Mouse (Mus musculus) thymus, adult 2 months (tissue): ENCODE measurements around the gene Iqcn. TPM values are rescaled to one million over a fixed set of nuclear protein-coding genes. Genes with fewer than 3 reads are reported as not detected.

Experiments used
- DNase-seq: peaks from one replicate; pipeline ENCODE4 v3.0.0; 2021
- H3K27ac ChIP-seq: fragments of 200-500 bp; 2 replicates; pipeline ENCODE4 v1.5.1; 2012; ENCODE audit warnings: low read length, control low read depth; ENCODE audit not compliant: control insufficient read depth, insufficient read depth
- H3K27me3 ChIP-seq: fragments of 200-500 bp; 2 replicates; pipeline ENCODE4 v1.6.1; 2012; ENCODE audit warnings: mild to moderate bottlenecking, low read length, moderate library complexity, mixed read lengths; ENCODE audit not compliant: control insufficient read depth, insufficient read depth
- H3K36me3 ChIP-seq: fragments of 200-500 bp; 2 replicates; pipeline ENCODE4 v1.6.1; 2012; ENCODE audit warnings: mild to moderate bottlenecking, low read length, moderate library complexity; ENCODE audit not compliant: control insufficient read depth, insufficient read depth
- H3K4me1 ChIP-seq: fragments of 200-500 bp; replicated peaks from 2 replicates; pipeline ENCODE4 v1.6.1; 2012; ENCODE audit warnings: low read length; ENCODE audit not compliant: control insufficient read depth, insufficient read depth
- H3K4me3 ChIP-seq: fragments of 200-500 bp; 2 replicates; pipeline ENCODE4 v1.5.1; 2012; ENCODE audit warnings: mild to moderate bottlenecking, low read length, control low read depth, moderate library complexity; ENCODE audit not compliant: control insufficient read depth, insufficient read depth
- CTCF ChIP-seq: fragments of 200-500 bp; IDR thresholded peaks from 2 replicates; pipeline ENCODE4 v1.5.1; 2012; ENCODE audit warnings: mild to moderate bottlenecking, control low read depth, low read length, moderate library complexity, borderline replicate concordance; ENCODE audit not compliant: control insufficient read depth, poor library complexity, insufficient read depth; ENCODE audit errors: extremely low read depth
- POLR2A ChIP-seq: fragments of 200-500 bp; IDR thresholded peaks from 2 replicates; pipeline ENCODE4 v1.6.1; 2012; ENCODE audit warnings: mild to moderate bottlenecking, low read length, control low read depth, moderate library complexity; ENCODE audit not compliant: control insufficient read depth, poor library complexity, insufficient read depth; ENCODE audit errors: extremely low read depth
- WGBS: fragments of 180-500 bp; shearing (Covaris S2); methylation state at CpG from one replicate; pipeline ENCODE4 v1.1.7; 2018; 5-methylcytosine and 5-hydroxymethylcytosine counted together
- polyA plus RNA-seq: library from polyadenylated mRNA; depleted of rRNA; stranded (reverse); fragments of >200 nt; gene quantifications from 2 replicates; pipeline ENCODE4 v1.2.3, GENCODE M21; 2012

Gene Iqcn
- polyA plus RNA-seq, 1 experiment, result 0.28 TPM

DNA sequence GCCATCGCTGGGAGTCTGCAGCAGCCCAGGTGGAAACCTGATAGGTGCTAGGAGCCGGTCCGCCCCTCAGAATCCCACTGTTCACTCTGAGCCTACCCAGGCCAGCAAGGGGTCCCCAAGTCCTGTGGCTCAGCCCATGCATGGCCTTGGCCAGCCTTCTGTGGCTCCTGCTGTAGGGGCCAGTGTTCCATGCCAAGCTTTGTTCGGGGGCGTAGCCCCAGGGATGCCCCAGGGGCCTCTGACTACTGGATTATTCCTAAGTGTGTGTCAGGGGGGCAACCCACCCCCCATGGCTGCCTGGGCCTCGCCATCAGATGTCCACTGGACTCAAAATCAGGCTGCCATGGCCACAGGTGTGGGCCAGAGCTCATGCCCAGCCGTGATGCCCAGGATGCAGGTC lies 10.7 kb downstream of the Iqcn start:
- H3K27me3 ChIP-seq, result no peaks in the 10 kb centered on the region
- H3K36me3 ChIP-seq, result no peaks in the 10 kb centered on the region
- no peak for DNase-seq
- H3K27ac ChIP-seq, result no peak overlapping the region
- 87% methylated on average over 7 of the region's 7 CpGs for WGBS
- no peaks in the 10 kb centered on the region for H3K4me1 ChIP-seq
- TF ChIP-seq CTCF (no peak), POLR2A (no peak)
- H3K4me3 ChIP-seq, result no peak overlapping the region

DNA sequence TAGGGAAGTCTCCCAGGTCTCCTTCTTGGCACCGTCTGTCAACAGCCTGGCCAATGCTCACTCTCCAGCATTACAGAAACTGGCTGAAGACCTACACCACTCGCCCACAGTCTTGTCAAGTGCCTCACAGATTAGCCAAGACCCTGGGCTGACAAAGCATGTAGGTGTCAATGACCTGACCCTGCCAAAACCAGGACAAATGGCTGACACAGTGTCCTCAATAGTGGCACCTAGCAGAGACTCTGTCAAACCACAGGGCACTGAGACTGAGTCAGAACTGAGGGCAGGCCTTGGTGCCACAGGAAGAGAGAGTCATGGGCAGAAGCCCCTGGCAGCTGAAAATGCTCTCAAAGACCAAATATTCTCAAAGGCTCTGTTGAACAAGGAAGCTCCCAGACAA lies 11.8 kb downstream of the Iqcn start:
- DNase-seq, result no peak
- no peak for TF ChIP-seq POLR2A
- TF ChIP-seq CTCF, result no peak
- no peak overlapping the region for H3K27ac ChIP-seq
- H3K27me3 ChIP-seq, result no peaks in the 10 kb centered on the region
- H3K36me3 ChIP-seq, result no peaks in the 10 kb centered on the region
- WGBS, result 94% methylated on average over 2 of the region's 2 CpGs
- no peak overlapping the region for H3K4me3 ChIP-seq
- H3K4me1 ChIP-seq, result no peaks in the 10 kb centered on the region

DNA sequence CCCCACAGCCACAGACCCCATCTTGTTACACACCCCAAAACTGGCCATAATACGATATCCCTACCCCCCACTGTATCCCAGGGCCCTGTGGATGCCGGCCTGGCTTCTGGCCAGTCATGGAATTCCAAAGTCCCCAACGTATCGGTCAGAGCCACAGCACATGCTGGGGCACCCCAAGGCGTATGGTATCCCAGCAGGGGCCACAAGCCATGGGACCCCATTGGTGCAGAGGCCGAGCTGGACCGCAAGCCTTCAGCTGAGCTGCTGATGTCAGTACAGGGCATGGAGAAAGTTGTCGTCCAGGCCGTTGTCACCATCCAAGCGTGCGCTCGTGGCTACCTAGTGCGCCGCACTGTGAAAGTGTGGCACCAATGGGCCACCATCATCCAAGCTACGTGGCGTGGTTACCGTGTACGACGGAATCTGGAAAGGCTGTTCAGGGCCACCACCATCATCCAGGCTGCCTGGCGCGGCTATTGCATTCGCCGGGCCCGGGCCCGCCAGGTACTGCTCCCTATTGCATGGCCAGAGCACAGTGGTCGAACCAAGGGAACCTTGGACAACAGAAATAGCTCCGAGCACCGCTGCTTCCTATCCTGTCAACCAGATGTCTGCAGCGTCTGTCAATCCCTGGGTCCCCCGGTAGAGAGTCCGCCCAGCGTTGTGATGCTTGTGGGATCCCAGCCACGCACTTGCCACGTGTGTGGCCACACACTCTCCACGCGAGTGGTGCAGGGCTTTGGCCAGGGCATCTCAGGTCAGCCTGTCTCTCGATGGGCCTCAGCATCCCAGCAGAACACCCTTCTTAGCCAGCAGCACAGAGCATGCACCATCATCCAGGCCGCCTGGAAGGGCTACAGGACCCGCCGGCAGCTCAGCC lies 13.5 kb downstream of the Iqcn start:
- Histone ChIP-seq H3K27me3 (no peaks in the 10 kb centered on the region), H3K36me3 (no peaks in the 10 kb centered on the region), H3K27ac (no peak overlapping the region), H3K4me3 (no peak overlapping the region), H3K4me1 (no peaks in the 10 kb centered on the region)
- no peak for TF ChIP-seq CTCF
- no peak for TF ChIP-seq POLR2A
- no peak for DNase-seq
- 94% methylated on average over 40 of the region's 40 CpGs for WGBS

DNA sequence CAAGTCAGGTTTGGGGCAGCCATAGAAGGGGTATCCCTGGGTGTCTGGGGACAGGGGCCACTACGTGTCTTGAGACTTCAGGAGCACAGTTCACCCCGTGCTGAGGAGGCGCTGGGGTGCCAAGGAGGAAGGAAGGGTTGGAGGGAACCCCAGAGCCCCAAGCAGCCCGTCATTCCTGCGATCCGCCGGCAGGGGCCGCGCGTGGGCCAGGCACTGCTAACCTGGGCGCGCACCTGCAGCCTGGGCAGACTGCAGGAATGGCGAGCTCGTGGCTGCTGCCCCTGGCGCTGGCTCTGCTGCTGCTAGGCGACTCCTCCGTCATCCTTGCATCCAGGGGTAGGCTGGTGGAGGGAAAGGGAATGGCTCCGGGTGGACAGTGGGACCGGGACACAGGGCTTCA lies 15.0 kb downstream of the Iqcn start, which contains the start of gene Gm3336:
Gene Gm3336 (plus strand): TSS at position 247 of the 400 bp plus-strand sequence.
- TF ChIP-seq POLR2A (no peak), CTCF (peak; percentile 97)
- no peaks in the 10 kb centered on the region for H3K27me3 ChIP-seq
- H3K27ac ChIP-seq, result no peak within 1 kb of the TSS
- DNase-seq, result peak; percentile 85
- 2% methylated on average over 19 of the region's 19 CpGs for WGBS
- H3K4me1 ChIP-seq, result no peaks in the 10 kb centered on the region
- H3K4me3 ChIP-seq, result no peak within 1 kb of the TSS
- H3K36me3 ChIP-seq, result no peaks in the 10 kb centered on the region

DNA sequence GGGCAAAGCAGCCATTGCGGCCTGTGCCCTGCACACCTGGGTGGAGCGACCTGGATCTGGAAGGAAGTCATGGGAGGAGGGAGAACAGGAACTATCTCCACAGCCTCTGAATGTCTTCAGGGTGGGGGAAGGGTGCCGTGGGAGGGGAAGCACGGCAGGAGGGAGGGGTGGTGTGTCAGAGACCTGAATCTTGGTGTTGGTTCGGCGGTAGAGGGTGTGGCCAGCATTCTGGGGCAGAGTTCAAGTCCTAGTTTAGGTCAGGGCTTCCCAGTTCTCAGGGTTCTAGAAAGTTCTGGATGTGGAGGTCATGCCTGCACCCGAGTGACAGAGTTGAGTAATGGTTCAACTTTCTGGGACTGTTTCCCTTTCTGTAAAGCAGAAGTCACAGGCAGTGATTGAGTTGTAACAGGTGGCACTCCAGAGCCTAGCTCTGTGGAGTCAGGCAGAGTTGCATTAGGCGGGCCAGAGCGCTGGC lies 16.6 kb downstream of the Iqcn start:
- DNase-seq, result no peak
- Histone ChIP-seq H3K27ac (no peak overlapping the region), H3K27me3 (no peaks in the 10 kb centered on the region), H3K4me3 (no peak overlapping the region), H3K36me3 (no peaks in the 10 kb centered on the region), H3K4me1 (no peaks in the 10 kb centered on the region)
- 29% methylated on average over 9 of the region's 9 CpGs for whole genome bisulfite sequencing
- TF ChIP-seq CTCF, result no peak
- no peak for TF ChIP-seq POLR2A

DNA sequence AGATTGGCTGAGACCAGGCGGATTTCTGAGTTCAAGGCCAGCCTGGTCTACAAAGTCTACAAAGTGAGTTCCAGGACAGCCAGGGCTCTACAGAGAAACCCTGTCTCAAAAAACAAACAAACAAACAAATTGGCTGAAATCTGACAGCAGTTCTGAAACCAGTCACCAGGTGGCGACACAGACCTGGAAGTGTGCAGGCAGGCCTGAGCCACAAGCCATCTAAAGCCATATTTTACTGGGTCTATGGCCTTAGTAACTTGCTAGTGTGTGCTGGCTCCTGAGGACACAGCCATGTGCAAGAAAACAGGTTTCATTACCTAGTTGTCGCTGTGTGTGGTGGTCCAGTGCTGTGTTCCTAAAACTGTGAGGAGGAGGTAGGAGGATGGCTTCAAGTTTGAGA lies 17.5 kb downstream of the Iqcn start:
- Histone ChIP-seq H3K27me3 (no peaks in the 10 kb centered on the region), H3K36me3 (no peaks in the 10 kb centered on the region), H3K4me3 (no peak overlapping the region), H3K27ac (no peak overlapping the region), H3K4me1 (no peaks in the 10 kb centered on the region)
- TF ChIP-seq CTCF (peak; percentile 65; the same call in 1 of the 2 replicates), POLR2A (no peak)
- peak; percentile 70 for DNase-seq
- 11% methylated on average over 3 of the region's 3 CpGs for WGBS
